Mouse (Mus musculus) limb, embryonic 14.5 days (tissue): Measurements from ENCODE around the gene Cyb5r3. TPM values are rescaled to one million over a fixed set of nuclear protein-coding genes. Genes with fewer than 3 reads are reported as not detected.

Source experiments
- ATAC-seq: fragments of 200-750 bp; cut with Nextera tagmentation; 2 replicates; pipeline ENCODE4 v1.8.0; 2017; ENCODE audit warnings: low read depth, moderate number of reproducible peaks, moderate TSS enrichment; ENCODE audit not compliant: low FRiP score
- DNase-seq: peaks from one replicate; pipeline ENCODE4 v3.0.0-alpha.2; 2015; ENCODE audit warnings: low spot score
- H3K27ac ChIP-seq: fragments of 300-500 bp; sonication (generic); replicated peaks from 2 replicates; pipeline ENCODE4 v1.5.1; 2014; ENCODE audit warnings: low read depth, mild to moderate bottlenecking, low read length, moderate library complexity, mixed read lengths
- H3K27me3 ChIP-seq: fragments of 300-500 bp; sonication (generic); 2 replicates; pipeline ENCODE4 v1.6.1; 2014; ENCODE audit warnings: low read length, mixed read lengths; ENCODE audit not compliant: control insufficient read depth, insufficient read depth
- H3K36me3 ChIP-seq: fragments of 300-500 bp; sonication (generic); 2 replicates; pipeline ENCODE4 v1.6.1; 2014; ENCODE audit warnings: mild to moderate bottlenecking, low read length, moderate library complexity, mixed read lengths; ENCODE audit not compliant: control insufficient read depth, insufficient read depth
- H3K4me1 ChIP-seq: fragments of 300-500 bp; sonication (generic); 2 replicates; pipeline ENCODE4 v1.6.1; 2014; ENCODE audit warnings: antibody characterized with exemption, low read length, mixed read lengths; ENCODE audit not compliant: control insufficient read depth, insufficient read depth
- H3K4me2 ChIP-seq: fragments of 300-500 bp; sonication (generic); replicated peaks from 2 replicates; pipeline ENCODE4 v1.6.1; 2014; ENCODE audit warnings: low read depth, mild to moderate bottlenecking, low read length, moderate library complexity; ENCODE audit not compliant: severe bottlenecking
- H3K4me3 ChIP-seq: fragments of 300-500 bp; sonication (generic); replicated peaks from 2 replicates; pipeline ENCODE4 v1.5.1; 2014; ENCODE audit warnings: low read length
- H3K9ac ChIP-seq: fragments of 300-500 bp; sonication (generic); 2 replicates; pipeline ENCODE4 v1.6.1; 2014; ENCODE audit warnings: mild to moderate bottlenecking, low read depth, low read length, moderate library complexity; ENCODE audit not compliant: severe bottlenecking
- H3K9me3 ChIP-seq: fragments of 300-500 bp; sonication (generic); 2 replicates; pipeline ENCODE4 v1.6.1; 2016; ENCODE audit warnings: low read length; ENCODE audit not compliant: control insufficient read depth
- POLR2A ChIP-seq: fragments of 200-500 bp; IDR thresholded peaks from 2 replicates; pipeline ENCODE4 v1.8.0; 2012; ENCODE audit warnings: inconsistent platforms, mild to moderate bottlenecking, moderate library complexity, borderline replicate concordance; ENCODE audit not compliant: insufficient read depth, insufficient read length; ENCODE audit errors: extremely low read depth
- WGBS: fragments of 180-500 bp; shearing (Covaris S2); extraction: QIAGEN DNeasy Blood & Tissue Kit; methylation state at CpG from one replicate; pipeline ENCODE4 v1.1.7; 2014; 5-methylcytosine and 5-hydroxymethylcytosine counted together
- polyA plus RNA-seq, 2 experiments: library from polyadenylated mRNA; depleted of rRNA in 1 of 2; stranded (reverse) in 1 of 2; unstranded in 1 of 2; fragments of >200 nt; fragmentation: Nextera tagmentation in 1 of 2; extraction: Ambion mirVana in 1 of 2; gene quantifications; 2 replicates each; pipeline versions ENCODE4 v1.2.1 to v1.2.3; 2012 to 2014

Gene Cyb5r3
- polyA plus RNA-seq, 2 experiments = 73.3 to 136 TPM

GRCm38 (mm10) chr15:83111874-83112273, 60.5 kb downstream of the Cyb5r3 start:
- Histone ChIP-seq H3K4me2 (no peak overlapping the region), H3K36me3 (peaks cover 24% of the 10 kb centered on the region), H3K27me3 (no peaks in the 10 kb centered on the region), H3K4me3 (no peak overlapping the region), H3K9me3 (no peaks in the 10 kb centered on the region), H3K27ac (no peak overlapping the region), H3K9ac (no peak overlapping the region), H3K4me1 (peaks cover 5% of the 10 kb centered on the region; the same call in 1 of the 2 replicates)
- TF ChIP-seq POLR2A = no peak
- 80% methylated on average over 7 of the region's 7 CpGs for WGBS
- ATAC-seq (no peak), DNase-seq (no peak)

GRCm38 (mm10) chr15:83111290-83111689, 61.1 kb downstream of the Cyb5r3 start:
- Histone ChIP-seq H3K4me2 (no peak overlapping the region), H3K4me1 (peaks cover 5% of the 10 kb centered on the region; the same call in 1 of the 2 replicates), H3K27ac (no peak overlapping the region), H3K36me3 (peaks cover 18% of the 10 kb centered on the region), H3K9me3 (no peaks in the 10 kb centered on the region), H3K27me3 (no peaks in the 10 kb centered on the region), H3K9ac (no peak overlapping the region), H3K4me3 (no peak overlapping the region)
- no peak for DNase-seq
- TF ChIP-seq POLR2A = no peak
- no peak for ATAC-seq
- 55% methylated on average over 6 of the region's 6 CpGs for WGBS

- no peak for DNase-seq
- Histone ChIP-seq H3K27me3 (no peaks in the 10 kb centered on the region), H3K4me1 (peaks cover 2% of the 10 kb centered on the region; the same call in 1 of the 2 replicates), H3K36me3 (peaks cover 9% of the 10 kb centered on the region; the same call in 1 of the 2 replicates), H3K4me3 (no peak overlapping the region), H3K27ac (no peak overlapping the region), H3K9me3 (no peaks in the 10 kb centered on the region), H3K4me2 (no peak overlapping the region), H3K9ac (no peak overlapping the region)
- ATAC-seq = no peak
- TF ChIP-seq POLR2A = no peak
- WGBS = 69% methylated on average over 6 of the region's 6 CpGs
Measured at GRCm38 (mm10) chr15:83107814-83108213, 64.6 kb downstream of the Cyb5r3 start.

DNA sequence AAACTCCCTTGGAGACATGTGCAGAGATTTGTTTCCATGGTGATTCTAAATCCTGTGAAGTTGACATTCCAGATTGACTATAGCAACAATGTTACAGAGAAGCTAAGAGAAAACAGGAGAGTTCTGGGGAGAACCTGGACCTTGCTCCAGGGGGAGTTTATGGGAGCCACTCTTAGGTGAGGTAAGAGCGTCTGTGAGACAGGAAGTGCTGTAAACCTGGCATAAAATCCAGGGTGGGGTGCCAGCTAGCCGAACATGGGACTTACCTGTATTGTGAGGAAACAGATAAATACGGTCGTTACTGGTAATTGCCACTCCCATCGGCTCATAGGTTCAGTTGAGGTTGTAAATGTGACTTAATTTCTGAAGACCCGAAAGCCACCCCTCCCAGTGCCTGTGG, 66.0 kb downstream of the Cyb5r3 start:
- no peak for TF ChIP-seq POLR2A
- WGBS = 47% methylated on average over 6 of the region's 6 CpGs
- DNase-seq = no peak
- H3K4me2 ChIP-seq = no peak overlapping the region
- ATAC-seq = no peak
- H3K27me3 ChIP-seq = no peaks in the 10 kb centered on the region
- H3K9me3 ChIP-seq = no peaks in the 10 kb centered on the region
- H3K27ac ChIP-seq = no peak overlapping the region
- peaks cover 9% of the 10 kb centered on the region; the same call in 1 of the 2 replicates for H3K36me3 ChIP-seq
- H3K4me3 ChIP-seq = no peak overlapping the region
- no peak overlapping the region for H3K9ac ChIP-seq
- H3K4me1 ChIP-seq = no peaks in the 10 kb centered on the region

Other genes starting within 250 kb of the Cyb5r3 start
- 28.9 and 29.2 TPM in 2 replicates for gene Tcf20, start 184.7 kb downstream of the Cyb5r3 start, polyA plus RNA-seq (2012; rRNA removed)
- 14.6 and 16.3 TPM in 2 replicates for gene Tcf20, start 184.7 kb downstream of the Cyb5r3 start, polyA plus RNA-seq (2014; fragmentation: Nextera tagmentation; extraction: Ambion mirVana)
- gene Nfam1, start 139.3 kb downstream of the Cyb5r3 start, polyA plus RNA-seq (2012; rRNA removed) = 4.0 and 4.5 TPM in 2 replicates
- gene Nfam1, start 139.3 kb downstream of the Cyb5r3 start, polyA plus RNA-seq (2014; fragmentation: Nextera tagmentation; extraction: Ambion mirVana) = 3.5 and 4.3 TPM in 2 replicates
- 62.7 and 78.5 TPM in 2 replicates for gene Serhl, start 83.1 kb downstream of the Cyb5r3 start, polyA plus RNA-seq (2012; rRNA removed)
- 68.2 and 75.0 TPM in 2 replicates for gene Serhl, start 83.1 kb downstream of the Cyb5r3 start, polyA plus RNA-seq (2014; fragmentation: Nextera tagmentation; extraction: Ambion mirVana)
- 82.1 and 92.1 TPM in 2 replicates for gene Rrp7a, start 49.8 kb downstream of the Cyb5r3 start, polyA plus RNA-seq (2012; rRNA removed)
- 60.9 and 61.7 TPM in 2 replicates for gene Rrp7a, start 49.8 kb downstream of the Cyb5r3 start, polyA plus RNA-seq (2014; fragmentation: Nextera tagmentation; extraction: Ambion mirVana)
- 88.2 and 94.3 TPM in 2 replicates for gene Poldip3, start 23.2 kb downstream of the Cyb5r3 start, polyA plus RNA-seq (2012; rRNA removed)
- gene Poldip3, start 23.2 kb downstream of the Cyb5r3 start, polyA plus RNA-seq (2014; fragmentation: Nextera tagmentation; extraction: Ambion mirVana) = 150 and 154 TPM in 2 replicates
- gene A4galt, start 79.2 kb upstream of the Cyb5r3 start, polyA plus RNA-seq (2012; rRNA removed) = 2.9 and 3.5 TPM in 2 replicates
- gene A4galt, start 79.2 kb upstream of the Cyb5r3 start, polyA plus RNA-seq (2014; fragmentation: Nextera tagmentation; extraction: Ambion mirVana) = 1.4 and 2.7 TPM in 2 replicates
- gene Arfgap3, start 177.7 kb upstream of the Cyb5r3 start, polyA plus RNA-seq (2012; rRNA removed) = 51.4 and 66.6 TPM in 2 replicates
- 51.7 and 54.8 TPM in 2 replicates for gene Arfgap3, start 177.7 kb upstream of the Cyb5r3 start, polyA plus RNA-seq (2014; fragmentation: Nextera tagmentation; extraction: Ambion mirVana)